1 mouse cellular context compared by ENCODE assay signal in genomic region chr4:136711985-136712768, GRCm38 (mm10).
A peak's percentile ranks its signal among the peaks of the same experiment; 100 is the strongest.
TF ChIP-seq lines count a peak whose summit lies in the region.

No protein-coding gene starts in this region.

TF ChIP-seq in MEL, 35 proteins besides CTCF, POLR2A, EP300 and RAD21 (continued from another document):
- TF ChIP-seq USF1 (IDR thresholded peaks at IDR 0.05; ENCODE audit: low read depth, low read length) = no peak
- no peak for TF ChIP-seq UBTF (IDR thresholded peaks at IDR 0.05; ENCODE audit: borderline replicate concordance, insufficient read depth, low read depth, low read length)
- no peak for TF ChIP-seq ELF1 (IDR thresholded peaks at IDR 0.05; ENCODE audit: low read depth, low read length)
- peak; percentile 68 for TF ChIP-seq ETS1 (IDR thresholded peaks at IDR 0.05; ENCODE audit: low read depth, low read length)
- TF ChIP-seq TBP (IDR thresholded peaks at IDR 0.05; ENCODE audit: low read depth, low read length) = peak; percentile 76; the same call in 1 of the 2 replicates
- TF ChIP-seq CHD2 (IDR thresholded peaks at IDR 0.05; ENCODE audit: low read length) = no peak
- no peak for TF ChIP-seq USF2 (IDR thresholded peaks at IDR 0.05; ENCODE audit: borderline replicate concordance in 1 of 2, insufficient read depth in 1 of 2, low read depth in 1 of 2, low read length in 2 of 2)
- TF ChIP-seq MEF2A (IDR thresholded peaks at IDR 0.05; ENCODE audit: extremely low read depth, insufficient replicate concordance, low read depth, low read length, poor library complexity, severe bottlenecking) = no peak
- no peak for TF ChIP-seq ZNF384 (IDR thresholded peaks at IDR 0.05; ENCODE audit: low read depth, low read length)
- no peak for TF ChIP-seq ZMIZ1 (IDR thresholded peaks at IDR 0.05; ENCODE audit: low read depth, low read length)
- TF ChIP-seq MAFK (IDR thresholded peaks at IDR 0.05; ENCODE audit: borderline replicate concordance, low read depth, low read length) = no peak
- TF ChIP-seq MAZ (IDR thresholded peaks at IDR 0.05; ENCODE audit: low read depth, low read length) = no peak
